Mouse (Mus musculus) heart, embryonic 15.5 days (tissue): ENCODE measurements around the gene Wdr45b. TPM values are rescaled to one million over a fixed set of nuclear protein-coding genes. Genes with fewer than 3 reads are reported as not detected.
A peak's percentile ranks its signal among the peaks of the same experiment; 100 is the strongest.

Experiments used
- ATAC-seq: fragments of 200-750 bp; cut with Nextera tagmentation; replicated peaks from 2 replicates; pipeline ENCODE4 v1.8.0; 2017; ENCODE audit warnings: low read depth, moderate TSS enrichment; ENCODE audit not compliant: insufficient number of reproducible peaks, insufficient read depth, low FRiP score
- H3K27ac ChIP-seq: fragments of 300-500 bp; sonication (generic); 2 replicates; pipeline ENCODE4 v1.5.1; 2015; ENCODE audit warnings: mild to moderate bottlenecking, inconsistent platforms
- H3K27me3 ChIP-seq: fragments of 300-500 bp; sonication (generic); 2 replicates; pipeline ENCODE4 v1.6.1; 2015; ENCODE audit warnings: inconsistent platforms
- H3K36me3 ChIP-seq: fragments of 300-500 bp; sonication (generic); 2 replicates; pipeline ENCODE4 v1.6.1; 2015; ENCODE audit warnings: mild to moderate bottlenecking, inconsistent platforms
- H3K4me1 ChIP-seq: fragments of 300-500 bp; sonication (generic); replicated peaks from 2 replicates; pipeline ENCODE4 v1.6.1; 2015; ENCODE audit warnings: inconsistent platforms
- H3K4me2 ChIP-seq: fragments of 300-500 bp; sonication (generic); 2 replicates; pipeline ENCODE4 v1.6.1; 2015; ENCODE audit warnings: inconsistent platforms, mild to moderate bottlenecking, moderate library complexity
- H3K4me3 ChIP-seq: fragments of 300-500 bp; sonication (generic); 2 replicates; pipeline ENCODE4 v1.5.1; 2015; ENCODE audit warnings: mild to moderate bottlenecking, inconsistent platforms
- H3K9ac ChIP-seq: fragments of 300-500 bp; sonication (generic); 2 replicates; pipeline ENCODE4 v1.6.1; 2015; ENCODE audit warnings: mild to moderate bottlenecking, inconsistent platforms
- H3K9me3 ChIP-seq: fragments of 300-500 bp; sonication (generic); replicated peaks from 2 replicates; pipeline ENCODE4 v1.6.1; 2016; ENCODE audit warnings: inconsistent platforms
- WGBS: fragments of 180-500 bp; shearing (Covaris S2); methylation state at CpG from one replicate; pipeline ENCODE4 v1.1.7; 2015; ENCODE audit warnings: mixed read lengths; 5-methylcytosine and 5-hydroxymethylcytosine counted together
- polyA plus RNA-seq: library from polyadenylated mRNA; unstranded; fragments of >200 nt; fragmentation: Nextera tagmentation; extraction: Ambion mirVana; gene quantifications from 2 replicates; pipeline ENCODE4 v1.2.1, GENCODE M21; 2015

Gene Wdr45b
- 62.9 and 73.6 TPM in 2 replicates for polyA plus RNA-seq

- H3K4me1 ChIP-seq = peaks cover 18% of the 10 kb centered on the region
- ATAC-seq = peak; percentile 96
- peak within 1 kb of the TSS; percentile 87 for H3K27ac ChIP-seq
- H3K4me3 ChIP-seq = peak within 1 kb of the TSS; percentile 92
- peaks cover 6% of the 10 kb centered on the region; the same call in 1 of the 2 replicates for H3K36me3 ChIP-seq
- H3K9me3 ChIP-seq = no peaks in the 10 kb centered on the region
- H3K4me2 ChIP-seq = peak within 1 kb of the TSS; percentile 78
- H3K27me3 ChIP-seq = no peaks in the 10 kb centered on the region
- under 1% methylated on average over 69 of the region's 69 CpGs for WGBS
- peak within 1 kb of the TSS; percentile 95 for H3K9ac ChIP-seq
Measured at GRCm38 (mm10) chr11:121354091-121354707, at the start of gene Wdr45b. Gene Wdr45b, minus strand, starts transcription at chr11:121354445.

DNA sequence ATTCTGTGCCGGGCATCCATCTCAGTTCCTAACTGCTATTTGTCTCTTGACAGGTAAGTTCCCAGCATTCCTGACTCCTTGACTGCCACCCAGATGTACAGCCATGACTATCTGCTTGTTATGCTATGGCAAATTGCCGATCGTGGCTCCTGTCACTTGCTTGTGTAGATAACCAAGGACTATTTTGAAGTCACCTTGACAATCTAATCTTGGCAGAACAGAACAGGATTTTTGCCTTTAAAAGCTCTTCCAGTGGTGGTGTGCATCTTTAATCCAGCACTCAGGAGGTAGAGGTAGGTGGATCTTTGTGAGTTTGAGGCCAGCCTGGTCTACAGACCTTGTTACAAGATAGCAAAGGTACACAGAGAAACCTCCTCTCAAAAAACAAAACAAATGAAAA lies 38.2 kb upstream of the Wdr45b start:
- Histone ChIP-seq H3K4me3 (no peak overlapping the region), H3K9me3 (no peaks in the 10 kb centered on the region), H3K4me2 (no peak overlapping the region), H3K4me1 (peaks cover 7% of the 10 kb centered on the region), H3K36me3 (no peaks in the 10 kb centered on the region), H3K9ac (no peak overlapping the region), H3K27ac (no peak overlapping the region), H3K27me3 (no peaks in the 10 kb centered on the region)
- 58% methylated on average over 3 of the region's 3 CpGs for WGBS
- ATAC-seq = no peak

- Histone ChIP-seq H3K9ac (no peak overlapping the region), H3K4me3 (no peak overlapping the region), H3K36me3 (no peaks in the 10 kb centered on the region), H3K27ac (no peak overlapping the region), H3K27me3 (no peaks in the 10 kb centered on the region), H3K4me1 (peaks cover 12% of the 10 kb centered on the region), H3K9me3 (no peaks in the 10 kb centered on the region), H3K4me2 (no peak overlapping the region)
- ATAC-seq = no peak
- WGBS = 47% methylated on average over 3 of the region's 3 CpGs
Measured at GRCm38 (mm10) chr11:121390793-121391192, 36.5 kb upstream of the Wdr45b start.

DNA sequence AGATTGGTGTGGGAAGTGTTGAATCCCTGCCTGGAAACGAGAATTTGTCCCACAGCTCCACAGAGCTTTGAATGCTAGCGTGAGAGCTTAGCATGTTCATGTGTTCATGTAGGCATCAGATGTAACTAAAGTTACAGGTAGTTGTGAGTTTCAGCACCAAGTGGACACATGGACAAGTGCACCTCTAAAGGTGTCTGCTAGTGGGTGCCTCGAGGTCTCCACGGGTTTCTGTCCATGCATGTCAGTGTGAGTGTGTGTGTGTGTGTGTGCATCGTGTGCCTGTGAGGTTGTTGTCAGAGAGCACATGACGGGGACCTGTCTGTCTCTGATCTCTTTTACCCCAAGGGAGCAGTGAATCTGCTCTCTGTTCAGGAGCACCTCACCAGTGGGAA lies 34.3 kb upstream of the Wdr45b start:
- no peak for ATAC-seq
- peaks cover 12% of the 10 kb centered on the region for H3K4me1 ChIP-seq
- H3K9ac ChIP-seq = 0 out of 2 replicates have a peak overlapping the region, but pooled peaks have one; percentile 27
- H3K36me3 ChIP-seq = no peaks in the 10 kb centered on the region
- H3K4me2 ChIP-seq = peak overlapping the region; percentile 95
- no peaks in the 10 kb centered on the region for H3K9me3 ChIP-seq
- no peaks in the 10 kb centered on the region for H3K27me3 ChIP-seq
- 13% methylated on average over 6 of the region's 6 CpGs for WGBS
- H3K27ac ChIP-seq = no peak overlapping the region
- H3K4me3 ChIP-seq = peak overlapping the region; percentile 64

DNA sequence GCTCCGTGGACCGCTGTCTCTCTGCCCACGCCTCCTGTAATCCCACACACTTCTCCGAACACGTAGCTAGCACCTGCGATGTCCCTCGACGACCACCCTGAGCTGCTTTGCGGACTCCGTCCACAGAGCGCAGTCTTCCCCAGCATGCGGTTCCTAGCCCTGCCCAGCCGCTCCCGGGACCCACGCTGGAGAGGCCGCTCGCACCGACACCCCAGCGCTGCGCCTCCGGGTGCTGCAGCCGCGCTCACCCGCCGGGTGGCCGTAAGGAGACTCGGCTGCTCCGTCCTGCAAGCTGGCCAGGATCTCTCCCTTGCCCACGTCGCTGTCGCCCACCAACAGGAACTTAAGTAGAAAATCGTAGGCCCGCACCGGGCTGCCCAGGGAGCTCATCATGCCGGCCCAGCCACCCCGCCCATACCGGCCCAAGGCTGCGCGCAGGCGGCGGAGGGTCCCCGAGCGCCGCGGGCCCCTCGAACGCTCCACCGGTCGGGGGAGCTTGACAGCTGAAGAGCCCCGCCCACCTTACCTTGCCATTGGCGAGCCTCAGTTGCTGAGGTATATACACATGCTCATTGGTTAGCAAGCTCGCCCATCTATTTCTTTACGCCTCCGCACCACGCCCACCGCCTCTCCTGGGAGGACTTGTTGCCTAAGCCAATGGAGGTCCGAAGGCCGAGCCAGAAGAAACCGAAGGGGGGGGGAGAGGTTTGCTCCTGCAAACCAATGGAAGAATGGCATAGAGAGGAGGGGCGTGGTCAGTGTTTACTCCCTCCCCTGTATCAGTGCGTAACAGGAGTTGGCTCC lies 33.7 kb upstream of the Wdr45b start, which contains the start of gene Rab40b:
Gene Rab40b (minus strand): TSS at position 502 of the 804 bp plus-strand sequence.
- no peaks in the 10 kb centered on the region for H3K9me3 ChIP-seq
- no peaks in the 10 kb centered on the region for H3K36me3 ChIP-seq
- H3K4me3 ChIP-seq = peak within 1 kb of the TSS; percentile 64
- ATAC-seq = peak; percentile 99
- peak within 1 kb of the TSS; percentile 62 for H3K27ac ChIP-seq
- no peaks in the 10 kb centered on the region for H3K27me3 ChIP-seq
- H3K4me2 ChIP-seq = peak within 1 kb of the TSS; percentile 95
- H3K4me1 ChIP-seq = peaks cover 12% of the 10 kb centered on the region
- peak within 1 kb of the TSS; percentile 57 for H3K9ac ChIP-seq
- WGBS = under 1% methylated on average over 61 of the region's 61 CpGs

- H3K4me1 ChIP-seq = no peaks in the 10 kb centered on the region
- WGBS = 53% methylated on average over 6 of the region's 6 CpGs
- no peak overlapping the region for H3K4me2 ChIP-seq
- H3K27me3 ChIP-seq = no peaks in the 10 kb centered on the region
- H3K4me3 ChIP-seq = no peak overlapping the region
- H3K9ac ChIP-seq = no peak overlapping the region
- no peaks in the 10 kb centered on the region for H3K9me3 ChIP-seq
- H3K27ac ChIP-seq = no peak overlapping the region
- no peaks in the 10 kb centered on the region for H3K36me3 ChIP-seq
- no peak for ATAC-seq
Measured at GRCm38 (mm10) chr11:121380294-121380693, 26.0 kb upstream of the Wdr45b start.

DNA sequence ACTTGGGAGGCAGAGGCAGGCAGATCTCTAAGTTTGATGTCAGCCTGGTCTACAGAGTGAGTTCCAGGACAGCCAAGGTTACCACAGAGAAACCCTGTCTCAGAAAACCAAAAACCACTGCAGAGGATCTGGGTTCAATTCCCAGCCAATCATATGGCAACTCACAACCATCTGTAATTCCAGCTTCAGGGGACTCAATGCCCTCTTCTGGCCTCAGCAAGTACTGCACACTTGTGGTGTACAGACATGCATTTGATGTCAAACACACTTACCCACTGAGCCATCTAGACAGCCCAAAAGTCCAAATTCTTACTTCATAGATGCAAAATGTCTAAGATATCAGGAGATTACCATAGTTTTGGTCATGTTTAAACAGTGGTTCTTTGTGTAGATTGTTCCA lies 24.4 kb upstream of the Wdr45b start:
- Histone ChIP-seq H3K27me3 (no peaks in the 10 kb centered on the region), H3K9ac (no peak overlapping the region), H3K9me3 (no peaks in the 10 kb centered on the region), H3K27ac (no peak overlapping the region), H3K36me3 (no peaks in the 10 kb centered on the region), H3K4me1 (no peaks in the 10 kb centered on the region), H3K4me2 (no peak overlapping the region), H3K4me3 (no peak overlapping the region)
- no peak for ATAC-seq

DNA sequence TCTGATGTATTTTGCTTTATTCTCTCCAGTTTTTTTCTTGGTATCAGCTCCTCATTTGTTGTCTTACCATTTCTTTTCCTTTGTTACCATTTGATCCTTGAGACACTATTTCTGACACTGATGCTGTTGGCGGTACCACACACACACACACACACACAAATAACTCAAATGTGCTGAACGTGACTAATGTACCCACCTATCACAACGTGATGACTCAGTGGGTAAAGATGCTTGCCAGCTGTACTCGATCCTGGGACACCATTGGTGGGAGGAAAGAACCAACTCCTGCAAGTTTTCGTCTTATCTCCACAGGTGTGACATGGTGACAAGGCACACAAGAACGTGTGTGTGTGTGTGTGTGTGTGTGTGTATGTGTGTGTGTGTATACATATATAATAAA lies 19.1 kb upstream of the Wdr45b start:
- WGBS = 44% methylated on average over 6 of the region's 6 CpGs
- ATAC-seq = no peak
- H3K9me3 ChIP-seq = no peaks in the 10 kb centered on the region

GRCm38 (mm10) chr11:121370337-121370994 lies 16.2 kb upstream of the Wdr45b start:
- Histone ChIP-seq H3K9ac (no peak overlapping the region), H3K4me2 (no peak overlapping the region), H3K4me3 (no peak overlapping the region), H3K4me1 (no peaks in the 10 kb centered on the region), H3K9me3 (no peaks in the 10 kb centered on the region), H3K36me3 (no peaks in the 10 kb centered on the region), H3K27ac (no peak overlapping the region), H3K27me3 (no peaks in the 10 kb centered on the region)
- 73% methylated on average over 6 of the region's 6 CpGs for WGBS
- no peak for ATAC-seq

More for the DNA sequence above, 19.1 kb upstream of the Wdr45b start:
- H3K4me3 ChIP-seq = no peak overlapping the region
- H3K9ac ChIP-seq = no peak overlapping the region
- H3K4me1 ChIP-seq = no peaks in the 10 kb centered on the region
- no peaks in the 10 kb centered on the region for H3K36me3 ChIP-seq
- H3K27me3 ChIP-seq = no peaks in the 10 kb centered on the region
- no peak overlapping the region for H3K4me2 ChIP-seq
- no peak overlapping the region for H3K27ac ChIP-seq

- Histone ChIP-seq H3K4me1 (no peaks in the 10 kb centered on the region), H3K36me3 (no peaks in the 10 kb centered on the region), H3K27me3 (no peaks in the 10 kb centered on the region), H3K9me3 (no peaks in the 10 kb centered on the region), H3K27ac (no peak overlapping the region), H3K9ac (no peak overlapping the region), H3K4me3 (no peak overlapping the region), H3K4me2 (no peak overlapping the region)
- 57% methylated on average over 6 of the region's 6 CpGs for WGBS
- ATAC-seq = no peak
Measured at GRCm38 (mm10) chr11:121369622-121370021, 15.4 kb upstream of the Wdr45b start.

- H3K4me2 ChIP-seq = no peak overlapping the region
- WGBS = 64% methylated on average over 1 of the region's 1 CpGs
- H3K36me3 ChIP-seq = no peaks in the 10 kb centered on the region
- H3K9ac ChIP-seq = no peak overlapping the region
- no peak overlapping the region for H3K4me3 ChIP-seq
- no peak for ATAC-seq
- no peak overlapping the region for H3K27ac ChIP-seq
- no peaks in the 10 kb centered on the region for H3K4me1 ChIP-seq
- no peaks in the 10 kb centered on the region for H3K27me3 ChIP-seq
- no peaks in the 10 kb centered on the region for H3K9me3 ChIP-seq
Measured at GRCm38 (mm10) chr11:121368731-121369130, 14.5 kb upstream of the Wdr45b start.
